Mouse (Mus musculus) frontal cortex, adult (tissue): ENCODE measurements at regions not wholly inside any gene's neighbourhood (a gene's known extent, or its start where the extent isn't known, plus 50 kb on each side); places are given as distances from the start of the nearest gene placed in this dataset.
"Not testable (repeated sequence)": the region's sequence is repeated elsewhere in the genome, so short reads cannot be mapped to it uniquely, and the experiment has no call there.

Experiments
- ATAC-seq: cut with Nextera tagmentation; 2 replicates; pipeline ENCODE4 v1.9.2; 2017; ENCODE audit warnings: mild to moderate bottlenecking, moderate library complexity, mixed read lengths; ENCODE audit not compliant: low TSS enrichment

DNA sequence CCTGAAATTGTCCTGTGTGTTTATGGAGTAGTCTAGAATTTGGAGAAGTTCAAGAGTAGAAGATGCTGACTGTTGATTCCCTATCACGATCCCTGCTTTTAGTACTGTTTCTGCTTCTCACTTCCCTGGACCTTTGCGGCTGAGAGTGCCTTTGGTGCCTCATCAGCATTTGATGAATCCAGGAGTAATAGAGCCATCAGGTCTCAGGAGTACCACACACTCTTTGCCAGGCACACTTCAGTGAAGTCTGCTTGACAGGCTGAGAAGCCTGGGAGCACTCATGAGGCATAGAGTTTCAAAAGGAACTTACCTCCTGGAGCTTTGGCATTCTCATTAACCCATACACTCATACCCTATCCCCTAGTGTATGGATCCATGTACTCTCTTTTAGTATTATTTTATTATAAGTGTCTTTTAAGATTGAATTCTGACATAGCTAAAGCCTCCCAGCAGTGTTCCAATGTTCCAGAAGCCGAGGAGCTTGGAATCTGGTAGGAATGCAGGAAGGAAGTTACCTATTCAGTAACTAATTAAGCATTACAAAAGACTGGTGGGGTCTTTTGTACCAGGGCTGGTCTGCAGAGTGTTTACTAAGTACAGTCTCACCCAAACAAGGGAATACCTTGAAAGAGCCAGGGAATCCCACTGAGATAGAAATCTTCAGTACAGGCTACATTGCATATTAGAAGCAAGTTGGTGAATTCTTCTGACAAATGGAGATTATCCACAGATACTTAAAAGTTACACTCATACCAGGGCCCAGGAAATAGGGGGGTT lies 139.7 kb downstream of the Tex13c3 start:
- ATAC-seq = not testable (repeated sequence)

DNA sequence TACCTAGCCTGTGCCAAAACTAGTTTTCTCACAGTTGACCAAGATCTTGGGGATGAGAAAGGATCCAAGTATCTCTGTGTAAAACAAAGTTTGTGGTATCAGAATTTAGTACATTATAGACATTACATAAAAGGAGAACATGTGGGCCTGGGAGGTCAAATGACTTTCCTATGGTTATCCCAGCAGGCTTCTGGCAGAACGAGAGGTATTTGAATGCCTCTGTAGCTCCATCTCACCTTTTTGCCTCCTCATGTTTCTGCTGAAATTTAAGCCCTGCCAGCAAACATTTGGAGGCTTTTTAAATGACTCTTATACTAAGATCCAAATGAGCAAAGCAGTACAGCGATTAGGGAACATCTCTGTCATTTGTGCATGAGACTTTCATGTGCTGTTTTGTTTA lies 167.8 kb downstream of the Tex13c3 start:
- no peak for ATAC-seq

DNA sequence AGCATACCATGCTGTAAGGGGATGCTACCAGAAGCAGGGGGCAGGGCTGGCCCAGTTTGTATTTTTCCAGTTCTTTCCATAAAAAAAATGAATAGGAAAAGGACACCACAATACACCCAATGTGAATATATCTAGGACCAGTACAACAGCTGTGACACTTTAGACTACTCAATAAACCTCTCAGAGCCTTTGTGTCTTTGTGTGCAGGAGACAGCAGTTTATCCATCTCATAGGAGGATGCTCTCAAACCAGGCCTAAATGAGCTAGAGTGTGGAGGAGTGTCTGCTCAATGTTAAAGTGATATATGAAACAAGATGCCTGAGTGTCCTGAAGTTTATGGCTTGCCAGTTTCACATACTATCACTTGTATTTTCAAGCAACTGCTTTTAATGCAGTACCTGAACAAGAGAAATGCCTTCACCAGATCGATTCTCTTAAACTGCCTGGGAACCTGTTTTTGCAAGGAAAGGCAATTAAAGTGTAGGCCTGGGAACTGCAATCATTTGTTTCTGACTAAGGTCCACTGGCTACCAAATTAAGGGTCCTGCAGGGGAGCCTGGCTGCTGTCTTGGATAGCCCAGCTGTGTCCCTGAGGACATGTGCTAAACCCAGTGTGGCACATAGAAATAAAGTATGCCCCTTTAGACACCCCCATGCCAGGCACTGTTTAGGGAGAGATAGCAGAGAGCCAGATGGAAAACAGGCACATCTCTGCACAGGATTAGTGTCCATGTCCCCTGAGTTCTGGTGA lies 169.1 kb downstream of the Tex13c3 start:
- no peak for ATAC-seq

DNA sequence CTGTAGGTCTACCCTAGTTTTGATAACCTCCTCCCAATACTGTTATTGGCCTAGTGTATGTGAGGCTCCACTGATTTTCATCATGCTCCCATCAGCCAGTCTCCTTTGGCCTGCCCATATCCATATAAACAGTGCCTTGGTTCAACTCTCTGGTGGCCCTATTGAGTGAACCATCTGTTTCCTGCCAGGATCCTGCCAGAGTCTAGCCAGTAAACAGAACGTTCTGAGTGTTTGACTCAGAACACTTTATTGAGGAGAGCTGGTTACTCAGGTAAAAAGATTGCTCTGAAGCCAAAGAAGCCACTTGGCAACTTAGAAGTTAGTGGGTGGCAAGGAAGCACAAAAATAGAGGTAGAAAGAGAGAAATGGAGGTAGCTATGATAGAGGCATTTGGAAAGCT lies 169.7 kb downstream of the Tex13c3 start:
- ATAC-seq = no peak

DNA sequence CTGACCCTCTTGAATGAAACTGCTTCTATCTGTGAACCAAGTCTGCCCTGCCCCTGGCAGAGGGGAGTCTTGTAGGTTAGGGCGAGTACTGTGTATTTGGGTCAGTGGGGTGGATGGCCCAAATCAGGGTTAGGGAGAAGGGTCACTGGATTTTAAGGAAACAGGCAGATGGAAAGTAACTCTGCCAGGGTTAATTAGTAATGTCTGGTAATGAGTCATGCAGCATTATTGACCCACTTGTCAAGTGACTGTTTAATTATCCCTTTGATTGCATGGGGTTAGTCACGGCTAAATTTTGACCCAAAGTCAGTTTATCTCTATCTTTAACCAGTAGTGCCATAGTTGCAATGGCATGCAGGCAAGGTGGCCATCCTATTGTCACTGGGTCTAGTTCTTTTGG lies 192.9 kb downstream of the Tex13c3 start:
- ATAC-seq = no peak

DNA sequence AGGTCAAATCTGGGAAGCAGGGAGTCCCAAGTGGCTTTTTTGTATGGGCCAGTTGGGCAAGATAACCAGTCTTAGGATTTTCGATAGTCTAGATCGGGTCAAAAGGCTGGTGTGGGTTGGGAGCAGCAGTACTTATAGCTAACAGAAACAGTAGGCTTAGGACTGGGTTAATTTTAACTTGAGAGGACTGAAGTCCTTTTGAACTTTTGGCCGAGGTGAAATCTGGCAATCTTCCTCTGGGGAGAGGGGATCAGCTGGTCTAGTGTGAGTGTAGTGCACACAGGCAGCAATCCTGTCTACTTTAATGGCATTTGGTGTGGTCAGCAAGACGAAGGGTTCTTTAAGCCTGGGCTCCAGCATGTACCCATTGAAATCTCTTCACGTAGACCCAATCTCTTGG lies 194.7 kb downstream of the Tex13c3 start:
- no peak for ATAC-seq

DNA sequence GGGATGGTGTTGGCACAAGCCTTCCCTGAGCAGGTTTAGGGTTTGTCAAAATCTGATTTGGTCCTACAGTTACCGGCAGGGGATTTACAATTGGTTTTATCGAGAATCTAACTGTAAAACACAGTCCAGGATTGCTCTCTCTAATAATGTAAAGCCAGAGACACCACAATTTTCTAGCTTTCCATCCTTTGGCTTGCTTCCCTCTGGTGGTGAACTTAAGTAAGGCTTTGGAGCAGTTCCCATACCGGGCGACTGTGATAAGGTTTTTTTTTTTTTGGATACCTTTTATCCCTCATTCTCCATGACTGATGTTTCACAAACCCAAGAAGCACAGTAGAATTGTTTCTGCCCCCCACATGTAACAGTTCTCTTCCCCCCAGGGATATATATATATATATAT lies 195.3 kb downstream of the Tex13c3 start:
- no peak for ATAC-seq

DNA sequence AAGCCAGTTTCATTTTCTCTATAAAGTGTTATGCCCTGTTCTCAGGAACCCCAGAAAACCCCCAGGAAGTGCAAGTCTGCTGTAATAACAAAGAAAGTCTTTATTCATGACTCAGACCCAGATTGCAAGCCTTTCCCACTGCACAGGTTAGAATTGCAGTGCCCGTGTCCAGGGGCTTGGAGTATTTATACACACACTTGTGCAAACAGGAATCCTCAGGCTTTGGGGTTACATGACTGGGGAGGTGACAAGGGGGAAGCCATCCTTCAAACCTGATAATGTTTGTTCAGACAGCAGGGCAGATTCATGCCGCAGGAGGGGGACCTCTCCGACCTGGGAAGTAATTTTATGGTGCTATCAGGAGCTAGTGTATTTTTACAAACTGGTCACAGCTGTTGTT lies 198.0 kb downstream of the Tex13c3 start:
- no peak for ATAC-seq

DNA sequence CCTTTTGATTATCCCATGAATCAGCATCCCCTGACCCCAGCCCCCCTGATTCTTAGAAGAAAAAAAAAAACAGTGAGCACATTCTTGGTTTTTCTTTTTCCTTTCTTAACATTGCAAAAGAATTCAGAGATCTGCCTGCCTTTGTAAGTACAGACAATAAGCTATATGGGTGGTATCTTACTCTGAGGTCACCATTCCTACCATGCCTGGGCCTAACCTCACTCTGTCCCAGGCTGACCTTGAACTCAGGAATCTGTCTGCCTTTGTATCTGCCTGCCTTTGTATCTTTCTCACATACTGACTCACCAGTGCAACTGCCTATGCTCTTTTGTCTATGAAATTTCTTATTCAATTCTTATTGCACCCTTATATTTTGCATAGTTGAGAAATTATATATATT lies 216.9 kb downstream of the Tex13c3 start:
- no peak for ATAC-seq

DNA sequence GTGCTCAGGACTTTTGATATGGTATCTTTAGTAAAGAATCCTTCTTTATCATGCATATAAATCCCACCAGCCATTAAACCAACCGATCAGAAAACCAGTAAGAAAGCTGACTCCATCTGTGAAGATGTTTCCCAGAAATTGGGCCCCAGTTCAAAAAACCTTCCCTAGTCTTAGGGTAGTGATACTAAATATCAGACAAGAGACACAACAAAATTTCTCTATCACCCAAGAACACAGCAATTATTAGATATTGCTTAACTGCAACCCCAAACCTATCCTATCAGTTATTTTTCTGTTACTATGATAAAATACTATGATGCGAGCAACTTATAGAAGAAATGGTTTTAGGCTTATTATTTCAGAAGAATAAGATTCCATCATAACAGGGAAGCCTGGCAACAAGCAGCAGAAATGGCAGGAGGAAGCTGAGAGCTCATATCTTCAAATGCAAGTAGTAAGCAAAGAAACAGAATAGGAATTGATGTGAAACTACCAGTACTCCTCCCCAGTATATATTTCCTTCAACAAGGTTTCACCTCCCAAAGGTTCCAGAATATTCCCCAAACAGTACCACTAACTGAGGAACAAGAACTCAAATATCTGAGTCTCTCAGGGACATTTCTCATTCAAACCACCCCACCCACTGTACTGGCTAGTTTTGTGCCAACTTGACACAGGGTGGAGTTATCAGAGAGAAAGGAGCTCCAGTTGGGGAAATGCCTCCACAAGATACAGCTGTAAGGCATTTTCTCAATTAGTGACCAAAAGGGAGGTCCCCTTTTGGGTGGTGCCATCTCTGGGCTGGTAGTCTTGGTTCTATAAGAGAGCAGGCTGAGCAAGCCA lies 234.1 kb downstream of the Tex13c3 start:
- ATAC-seq = no peak

DNA sequence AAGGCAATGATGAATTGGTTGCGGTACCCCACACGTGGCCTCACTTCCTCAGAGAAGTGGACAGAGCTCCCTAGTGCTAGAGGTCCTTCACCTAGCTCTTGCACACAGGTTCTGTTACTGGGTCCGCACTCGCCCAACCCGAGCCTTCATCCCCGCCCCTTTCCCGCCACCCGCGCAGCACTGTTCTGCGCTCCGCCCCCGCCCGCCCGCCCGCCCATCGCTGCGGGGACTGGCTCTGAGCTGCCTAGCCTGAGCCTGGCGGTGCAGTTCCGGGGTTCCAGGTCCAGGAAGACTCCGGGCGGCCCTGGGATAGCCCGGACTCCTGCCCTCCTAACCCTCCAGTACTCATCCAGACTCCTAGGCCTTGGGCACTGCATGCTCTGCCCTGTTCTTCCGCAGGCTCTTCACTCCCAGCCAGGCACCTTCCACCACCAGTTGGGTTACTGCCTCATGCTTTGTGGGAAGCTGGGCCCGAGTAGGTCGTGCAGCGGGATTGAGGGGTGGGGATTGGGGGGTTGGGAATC lies 243.3 kb downstream of the Tex13c3 start:
- ATAC-seq = peak; percentile 66

DNA sequence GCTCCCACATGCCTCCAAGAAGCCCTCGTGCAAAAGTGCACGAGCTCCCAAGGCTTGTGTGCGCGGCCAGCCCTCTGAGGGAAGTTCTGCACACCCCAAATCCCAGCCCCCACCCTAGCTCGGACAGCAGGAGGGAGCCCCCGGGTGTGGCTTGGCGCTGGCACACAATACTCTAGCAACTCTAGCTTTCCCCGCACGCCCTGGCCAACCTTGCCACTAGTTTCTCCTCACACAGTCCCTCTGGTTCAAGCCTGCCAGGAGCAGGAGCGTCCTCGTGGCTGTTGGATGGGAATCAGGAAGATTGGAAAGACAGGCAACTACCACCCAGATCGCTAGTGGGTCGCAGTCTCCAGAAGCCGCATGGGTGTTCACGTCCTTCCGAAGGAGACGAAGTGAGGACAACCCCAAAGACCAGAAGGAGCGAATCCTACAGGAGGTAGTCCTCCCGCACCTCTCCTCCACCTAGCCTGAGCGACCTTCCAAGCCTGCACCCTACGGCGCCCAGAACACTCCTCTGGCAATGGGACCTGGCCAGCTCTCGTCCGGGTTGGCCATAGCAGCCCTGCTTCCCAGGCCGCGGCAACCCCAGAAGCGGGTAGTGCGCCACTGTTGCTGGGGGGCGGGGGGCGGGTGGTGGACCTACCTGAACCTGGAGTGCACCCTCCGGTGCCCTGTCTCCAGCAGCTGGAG lies 243.9 kb downstream of the Tex13c3 start:
- peak; percentile 54 for ATAC-seq

DNA sequence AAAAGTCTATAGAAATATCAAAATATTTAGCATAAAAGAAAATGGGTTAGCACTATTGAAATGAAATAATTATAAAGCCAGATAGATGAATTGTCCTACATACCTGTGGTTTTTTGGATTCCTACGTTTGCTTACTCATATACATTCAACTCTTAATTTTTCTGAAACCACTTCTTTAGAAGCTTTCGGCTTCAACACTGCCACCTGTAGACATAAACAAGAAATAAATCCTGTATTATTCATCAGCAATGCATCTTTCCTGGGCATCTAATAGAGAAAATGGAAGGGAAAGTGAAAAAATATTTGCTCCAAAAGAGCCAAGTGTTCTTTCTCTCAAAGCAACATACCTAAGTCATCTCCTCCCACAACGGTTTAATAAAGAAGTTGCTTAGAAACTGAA lies 245.7 kb downstream of the Tex13c3 start:
- ATAC-seq = no peak

DNA sequence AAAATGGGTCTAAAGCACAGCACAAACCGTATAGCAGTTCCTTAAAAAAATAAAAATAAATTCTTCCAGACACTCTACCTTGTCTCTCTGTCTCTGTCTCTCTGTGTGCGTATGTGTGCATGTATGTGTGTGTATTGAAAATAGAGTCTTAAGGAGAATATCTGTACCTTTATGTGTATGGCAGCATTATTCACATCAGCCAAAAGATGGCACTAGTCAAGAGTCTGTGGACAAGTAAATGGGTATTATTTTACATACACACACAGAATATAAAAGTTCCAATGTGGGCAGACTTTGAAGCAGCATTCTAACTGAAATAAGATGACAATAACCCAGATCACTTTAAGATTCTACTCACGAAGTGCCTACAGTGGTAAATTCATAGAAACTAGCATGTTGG lies 249.3 kb downstream of the Tex13c3 start:
- ATAC-seq = peak; percentile 57; the same call in 1 of the 2 replicates

DNA sequence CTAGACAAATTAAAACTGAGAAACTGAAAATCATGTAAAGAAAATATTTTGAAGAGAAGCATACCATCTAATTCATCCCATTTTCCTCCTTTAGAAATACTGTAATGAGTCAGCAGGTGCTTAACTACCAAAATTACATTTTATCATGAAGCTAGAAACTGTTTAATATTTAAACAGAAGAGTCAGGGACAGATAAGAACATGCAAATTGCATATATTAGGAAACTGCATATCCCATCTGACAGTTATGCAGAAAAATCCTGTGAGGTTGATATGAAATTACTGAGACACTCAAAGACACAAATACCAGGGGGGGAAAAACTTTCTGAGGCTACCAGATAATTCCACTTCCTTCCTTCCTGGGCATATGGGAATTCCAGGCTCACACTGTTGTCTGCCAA lies 257.8 kb downstream of the Tex13c3 start:
- no peak for ATAC-seq

DNA sequence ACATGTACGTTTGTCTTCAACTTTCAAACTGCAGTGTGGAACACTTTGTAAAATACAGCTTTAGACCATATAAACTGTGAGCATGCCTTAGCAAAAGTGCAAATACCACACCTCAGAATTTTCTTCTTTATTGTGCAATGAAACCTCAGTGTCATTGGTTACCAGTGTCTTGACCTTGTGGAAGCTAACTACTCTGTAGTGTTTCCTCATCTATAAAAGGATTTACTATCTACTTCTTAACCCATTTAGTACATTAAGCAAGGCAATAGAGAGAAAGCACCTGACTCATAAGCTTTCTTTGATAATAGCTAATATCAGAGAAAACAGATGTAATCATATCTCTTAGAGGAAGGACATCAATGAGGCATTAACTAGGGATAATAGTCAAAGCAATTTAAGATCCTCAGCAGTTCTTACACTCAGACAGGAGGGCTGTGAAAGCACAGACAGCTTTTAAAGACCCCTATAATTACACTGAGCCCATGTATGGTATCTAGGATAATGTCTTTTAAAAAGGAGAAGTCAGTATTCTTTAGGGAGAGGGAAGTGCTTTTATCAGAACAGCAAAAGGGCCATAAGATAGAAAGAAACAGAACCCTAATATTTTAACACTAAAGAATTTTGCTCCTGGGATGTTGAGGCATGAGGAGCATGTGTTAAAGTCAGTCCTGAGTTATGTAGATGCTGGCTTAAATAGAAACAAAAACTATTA lies 260.2 kb downstream of the Tex13c3 start:
- no peak for ATAC-seq

DNA sequence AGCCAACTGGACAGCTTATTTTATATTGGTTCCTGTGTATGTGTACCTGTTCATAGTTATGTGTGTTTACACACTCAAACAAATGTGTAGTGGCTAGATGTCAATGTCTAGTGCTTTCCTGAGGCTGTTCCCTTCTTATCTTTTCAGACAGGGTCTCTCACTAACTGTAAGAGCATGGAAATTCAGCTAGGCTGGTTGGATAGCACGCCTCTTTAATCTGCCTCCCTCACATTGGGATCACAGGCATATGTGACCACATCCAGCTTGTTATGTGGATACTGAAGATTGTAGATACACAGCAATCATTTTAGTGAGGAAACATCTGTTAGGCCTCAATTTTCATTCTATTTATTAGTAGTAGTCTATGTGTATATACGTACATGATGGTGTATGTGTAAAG lies 261.4 kb downstream of the Tex13c3 start:
- no peak; the same call in 1 of the 2 replicates for ATAC-seq

DNA sequence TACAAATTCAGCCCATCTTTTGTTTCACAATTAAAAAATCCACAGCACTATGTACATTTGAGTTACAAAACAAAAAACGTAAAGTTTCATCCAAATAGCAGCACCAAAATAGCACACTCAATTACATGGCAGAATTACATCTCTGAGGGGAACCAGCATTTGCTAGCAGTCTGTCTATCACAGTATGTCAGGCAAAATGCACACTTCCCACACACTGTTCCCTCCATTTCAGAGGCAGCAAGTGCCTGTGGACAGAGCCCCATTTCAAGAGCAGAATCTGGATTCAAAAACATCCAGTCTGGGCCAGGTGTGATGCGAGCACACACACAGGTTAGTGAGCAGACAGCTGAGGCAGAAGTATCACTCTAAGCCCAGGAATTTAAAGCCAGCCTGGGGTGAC lies 261.8 kb downstream of the Tex13c3 start:
- ATAC-seq = peak; percentile 96

DNA sequence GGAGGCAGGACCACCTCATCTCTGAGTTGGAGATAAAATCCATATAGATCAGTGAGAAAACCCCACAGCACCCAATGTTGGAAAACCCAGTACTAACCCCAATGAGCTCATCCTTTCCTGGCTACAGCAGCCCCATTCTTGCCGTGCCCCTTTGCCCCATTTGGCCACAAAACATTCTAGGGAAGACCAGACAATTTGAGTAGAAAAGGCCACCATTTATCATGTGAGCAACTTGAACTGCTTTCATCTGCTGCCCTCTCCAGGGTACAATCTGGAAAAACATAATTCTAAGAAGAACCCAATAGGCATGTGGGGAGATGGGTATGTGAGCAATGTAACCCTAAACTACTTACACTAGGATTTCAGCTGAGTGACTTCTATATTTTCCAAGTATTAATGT lies 274.7 kb downstream of the Tex13c3 start:
- no peak for ATAC-seq

DNA sequence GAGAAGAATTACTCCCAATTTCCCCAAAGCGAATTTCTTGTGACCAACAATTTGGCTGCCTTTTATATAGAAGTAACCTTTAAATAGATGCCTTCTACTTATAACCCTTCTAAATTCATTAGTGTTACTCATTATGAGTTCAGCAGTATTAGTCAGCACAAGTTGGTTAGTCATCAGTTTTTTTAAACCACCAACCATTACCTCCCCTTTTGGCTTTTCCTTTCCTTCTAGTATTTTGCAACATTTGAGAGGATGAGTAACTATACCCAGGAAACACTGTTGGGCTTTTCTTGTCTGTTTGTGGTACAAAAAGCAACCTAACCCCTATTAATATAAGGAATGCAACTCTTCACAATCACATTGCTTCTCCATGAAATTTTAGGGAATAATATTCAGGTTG lies 278.6 kb downstream of the Tex13c3 start:
- no peak for ATAC-seq

DNA sequence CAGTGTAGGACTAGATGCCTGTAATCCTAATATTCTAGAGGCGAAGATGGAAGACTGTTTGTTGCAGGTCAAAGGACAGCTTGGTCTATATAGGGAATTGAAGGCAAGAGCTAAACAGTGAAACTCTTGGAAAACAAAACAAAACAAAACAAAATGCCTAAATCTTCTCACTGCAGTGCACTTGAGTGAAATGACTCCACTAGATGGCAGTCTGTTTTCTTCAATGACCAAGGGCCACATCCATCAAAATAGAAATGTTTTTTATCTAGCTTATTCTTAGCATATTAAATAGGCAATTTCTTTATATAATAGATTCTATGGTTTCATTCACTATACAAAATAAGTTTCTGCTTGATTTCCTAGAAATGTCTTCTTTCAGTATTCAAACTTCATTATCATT lies 279.7 kb downstream of the Tex13c3 start:
- no peak for ATAC-seq
